Mouse (Mus musculus) embryonic fibroblast, embryonic 13.5 days (primary cell): ENCODE measurements around the gene Mgrn1.

ENCODE experiments used
- CTCF ChIP-seq: IDR thresholded peaks from 2 replicates; pipeline ENCODE4 v1.5.1; 2011; ENCODE audit warnings: mild to moderate bottlenecking, control low read depth, low read length, moderate library complexity, borderline replicate concordance; ENCODE audit not compliant: insufficient read depth
- POLR2A ChIP-seq: IDR thresholded peaks from 2 replicates; pipeline ENCODE4 v1.6.1; 2011; ENCODE audit warnings: low read depth, mild to moderate bottlenecking, control low read depth, low read length, moderate library complexity

GRCm38 (mm10) chr16:4979755-4980380 lies 93.8 kb downstream of the Mgrn1 start:
- TF ChIP-seq CTCF (0 out of 2 replicates have a peak, but pooled peaks have one; percentile 14), POLR2A (no peak)
